Mouse (Mus musculus) right cerebral cortex, postnatal 25 days (tissue): ENCODE measurements around the gene Gpr107.

Source experiments
- DNase-seq: peaks from one replicate; pipeline ENCODE4 v3.0.0; 2022

The Gpr107 gene

GRCm38 (mm10) chr2:31151892-31152812 is at the start of gene Gpr107:
Gene Gpr107 (plus strand): TSS chr2:31152316.
- DNase-seq = peak; percentile 82

DNA sequence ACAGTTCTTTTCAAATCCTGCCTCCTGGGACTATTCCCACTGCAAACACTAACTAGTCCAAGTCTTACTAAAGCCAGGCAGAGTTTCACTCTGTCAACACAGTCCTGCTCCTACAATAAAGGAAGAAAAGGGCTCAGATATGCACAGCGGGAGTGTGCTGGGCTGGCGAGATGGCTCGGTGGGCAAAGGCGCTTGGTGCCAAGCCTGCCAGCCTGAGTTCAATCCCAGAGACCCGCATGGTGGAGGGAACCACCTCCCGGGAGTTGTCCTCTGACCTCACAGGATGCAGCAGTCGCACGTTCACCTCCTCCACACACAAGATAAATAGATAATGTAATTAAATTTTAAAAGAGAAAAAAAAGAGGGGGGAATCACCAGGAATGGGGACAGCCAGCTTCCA is 48.8 kb upstream of the Gpr107 start:
- no peak for DNase-seq

DNA sequence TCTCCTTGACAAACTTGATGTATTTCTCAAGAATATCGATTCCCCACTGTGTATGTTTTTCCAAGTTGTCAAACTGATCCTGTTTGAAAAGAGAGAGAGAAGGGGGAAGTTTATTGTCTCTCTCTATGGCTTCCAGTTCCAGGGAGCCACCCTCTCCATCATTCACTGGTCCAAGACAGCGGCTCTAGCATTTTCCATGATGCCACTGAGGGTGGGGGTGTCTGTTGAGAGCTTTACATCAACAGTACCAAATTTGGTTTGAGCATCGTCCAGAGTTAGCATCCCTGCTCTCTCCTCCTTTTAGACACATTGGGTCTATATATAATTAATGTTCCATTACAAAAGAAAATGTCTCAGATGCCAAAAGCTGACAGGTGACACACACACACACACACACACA is 46.8 kb upstream of the Gpr107 start:
- DNase-seq = no peak

- no peak for DNase-seq
Measured at GRCm38 (mm10) chr2:31106004-31106403, 46.1 kb upstream of the Gpr107 start.

- peak; percentile 23 for DNase-seq
Measured at GRCm38 (mm10) chr2:31106621-31107320, 45.3 kb upstream of the Gpr107 start.

DNA sequence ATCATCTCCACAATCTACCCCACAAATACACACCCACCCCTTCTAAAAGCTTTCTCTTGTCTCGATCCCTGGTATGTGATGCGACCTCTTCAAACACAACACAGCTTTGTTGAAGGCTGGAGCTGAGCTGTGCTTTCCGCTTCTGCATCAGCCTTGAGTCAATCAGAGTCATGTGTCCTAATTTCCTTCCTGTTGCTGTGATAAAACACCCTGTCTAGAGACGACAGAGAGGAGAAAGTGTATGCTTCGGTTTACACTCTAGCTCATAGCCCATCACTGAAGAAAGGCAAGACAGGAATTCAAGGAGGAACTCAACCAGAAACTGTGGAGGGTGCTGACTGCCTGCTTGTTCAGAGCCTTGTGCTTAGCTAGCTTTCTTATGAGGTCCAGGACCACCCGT is 43.9 kb upstream of the Gpr107 start:
- no peak for DNase-seq

DNA sequence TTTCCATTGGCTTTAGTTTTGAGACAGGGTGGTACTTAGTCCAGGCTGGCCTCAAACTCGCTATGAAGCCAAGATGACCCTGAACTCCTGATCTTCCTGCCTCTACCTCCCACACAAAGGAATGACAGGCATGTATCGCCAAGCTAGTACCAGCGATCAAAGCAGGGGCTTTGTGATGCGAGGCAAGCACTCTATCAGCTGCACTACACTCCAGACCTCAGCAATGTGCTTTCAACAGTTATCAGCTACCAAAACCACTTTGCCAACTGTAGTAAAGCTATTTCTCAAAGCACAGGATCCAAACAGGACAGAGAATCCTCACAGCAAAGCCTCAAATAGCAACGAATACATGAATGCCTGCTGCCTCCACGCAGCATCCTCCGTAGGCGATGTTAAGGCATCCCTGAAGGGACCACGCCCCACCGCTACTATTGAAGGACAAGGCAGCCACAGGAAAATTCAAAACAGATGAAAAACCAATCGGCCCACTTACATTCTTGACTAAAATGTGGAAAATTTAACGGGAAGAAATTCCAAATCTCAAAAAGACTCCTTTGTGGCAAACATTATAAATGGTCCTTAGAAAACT is 42.1 kb upstream of the Gpr107 start:
- DNase-seq = no peak

DNA sequence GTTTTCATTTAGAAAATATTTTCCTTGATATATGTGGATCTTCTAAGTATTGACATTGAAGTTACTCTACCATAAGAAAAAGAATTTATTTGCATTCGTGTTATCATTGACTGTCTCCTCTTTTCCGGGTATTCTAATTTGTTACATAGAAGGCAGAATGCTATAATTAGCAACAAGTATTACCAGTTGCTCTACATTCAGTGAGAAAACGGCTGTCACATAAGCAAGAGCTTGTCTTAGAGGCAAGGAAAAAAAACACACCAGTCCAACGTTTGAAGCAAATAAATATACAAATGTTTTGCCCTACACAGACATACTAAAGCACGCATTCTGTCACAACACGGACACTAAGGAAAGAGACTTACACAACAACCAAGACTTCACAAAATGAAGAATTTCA is 40.4 kb upstream of the Gpr107 start:
- no peak for DNase-seq

DNA sequence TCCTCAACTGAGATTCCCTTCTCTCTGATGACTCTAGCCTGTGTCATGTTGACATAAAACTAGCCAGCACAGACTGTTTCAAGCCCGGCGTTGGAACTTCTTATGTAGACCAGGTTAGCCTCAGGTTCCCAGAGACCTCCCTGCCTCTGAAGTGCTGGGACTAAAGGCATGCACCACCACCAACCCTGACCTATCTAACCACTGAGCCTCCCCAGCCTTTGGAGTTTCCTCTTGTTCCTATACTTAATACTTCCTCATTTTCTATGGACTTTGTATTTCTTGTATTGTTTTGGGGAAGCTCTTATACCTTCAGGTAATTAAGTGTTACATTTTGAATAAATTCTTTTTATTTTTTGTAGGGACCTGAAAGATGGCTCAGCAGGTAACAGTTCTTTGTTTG is 37.9 kb upstream of the Gpr107 start:
- no peak for DNase-seq

- no peak for DNase-seq
Measured at GRCm38 (mm10) chr2:31115091-31115942, 36.8 kb upstream of the Gpr107 start.

GRCm38 (mm10) chr2:31115943-31116731 is 36.0 kb upstream of the Gpr107 start:
- DNase-seq = no peak

- DNase-seq = no peak
Measured at GRCm38 (mm10) chr2:31118211-31118610, 33.9 kb upstream of the Gpr107 start.

- no peak for DNase-seq
Measured at GRCm38 (mm10) chr2:31118639-31119380, 33.3 kb upstream of the Gpr107 start.

DNA sequence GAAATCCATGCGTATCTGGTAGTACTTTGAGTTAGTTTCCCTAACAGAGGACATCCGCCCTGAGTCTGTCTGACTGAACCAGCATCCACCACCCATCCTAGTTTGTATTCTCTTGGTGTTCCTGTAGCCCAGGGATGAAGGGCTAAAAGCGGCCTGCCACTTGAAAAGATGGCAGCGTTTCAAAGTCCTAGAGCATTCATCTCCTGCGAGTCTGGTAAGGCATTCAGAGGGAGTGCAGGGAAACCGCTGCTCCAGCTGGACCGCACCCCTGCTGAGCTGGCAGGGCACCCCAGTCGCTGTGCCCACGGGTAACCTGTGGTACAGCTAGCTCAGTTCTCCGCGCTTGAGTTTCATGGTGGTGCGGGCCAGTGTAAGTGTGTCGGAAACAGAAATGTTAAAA is 32.3 kb upstream of the Gpr107 start:
- DNase-seq = peak; percentile 45

GRCm38 (mm10) chr2:31121131-31121693 is 30.9 kb upstream of the Gpr107 start:
- DNase-seq = no peak

GRCm38 (mm10) chr2:31122806-31123205 is 29.3 kb upstream of the Gpr107 start:
- DNase-seq = no peak

DNA sequence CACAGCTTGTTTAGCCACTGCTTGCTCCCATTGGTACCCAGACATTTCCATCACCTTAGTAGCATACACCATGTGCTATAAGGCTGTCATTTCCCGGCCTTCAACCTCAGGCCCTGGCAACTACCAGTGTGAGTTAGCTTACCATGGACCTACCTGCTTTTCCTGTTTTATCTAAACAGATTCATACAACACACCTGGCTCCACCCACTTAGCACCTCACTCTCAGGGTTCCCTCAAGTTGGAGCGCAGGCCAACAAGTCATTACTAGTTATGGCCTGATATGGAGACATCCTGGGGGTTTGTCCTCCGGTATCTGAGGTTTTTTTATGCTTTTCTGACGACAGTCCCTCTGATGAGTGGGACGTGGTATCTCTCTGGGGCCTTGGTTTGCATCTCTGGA is 28.6 kb upstream of the Gpr107 start:
- no peak for DNase-seq

DNA sequence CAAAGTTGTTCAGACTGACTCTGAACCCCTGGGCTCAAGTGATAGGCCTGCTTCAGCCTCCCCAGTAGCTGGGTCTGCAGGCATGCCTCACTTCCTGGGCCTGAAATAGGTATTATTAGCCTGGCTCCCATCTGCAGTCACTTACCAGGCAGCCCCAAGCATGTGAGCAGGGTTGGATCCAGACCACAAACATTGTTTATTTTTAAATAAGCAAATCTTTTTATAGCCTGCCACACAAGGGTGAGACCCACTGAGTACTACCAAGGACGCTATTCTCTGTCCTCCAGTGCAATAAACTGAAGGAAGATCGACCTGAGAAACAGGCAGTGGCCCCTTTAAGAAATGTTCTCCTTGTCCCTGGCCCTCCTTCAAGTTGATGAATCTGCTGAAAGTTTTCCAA is 27.4 kb upstream of the Gpr107 start:
- DNase-seq = no peak

DNA sequence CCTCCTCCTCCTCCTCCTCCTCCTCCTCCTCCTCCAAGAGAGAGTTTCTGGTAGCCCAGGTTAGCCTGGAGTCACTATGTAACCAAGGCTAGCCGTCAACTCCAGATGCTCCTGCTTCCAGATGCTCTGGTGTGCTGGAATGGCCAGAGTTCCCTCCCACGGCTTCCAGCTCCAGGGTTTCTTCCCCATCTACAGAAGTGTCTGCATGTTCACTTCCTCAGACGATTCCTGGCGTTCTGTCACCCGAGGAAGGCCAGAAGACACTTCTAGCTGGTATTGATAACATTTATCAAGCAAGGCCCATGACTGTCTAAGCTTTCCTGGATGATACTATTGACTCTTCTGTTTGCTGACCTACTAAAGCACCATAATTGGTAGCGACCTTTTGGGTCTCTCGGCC is 27.0 kb upstream of the Gpr107 start:
- no peak for DNase-seq

GRCm38 (mm10) chr2:31126048-31126447 is 26.1 kb upstream of the Gpr107 start:
- DNase-seq = no peak

DNA sequence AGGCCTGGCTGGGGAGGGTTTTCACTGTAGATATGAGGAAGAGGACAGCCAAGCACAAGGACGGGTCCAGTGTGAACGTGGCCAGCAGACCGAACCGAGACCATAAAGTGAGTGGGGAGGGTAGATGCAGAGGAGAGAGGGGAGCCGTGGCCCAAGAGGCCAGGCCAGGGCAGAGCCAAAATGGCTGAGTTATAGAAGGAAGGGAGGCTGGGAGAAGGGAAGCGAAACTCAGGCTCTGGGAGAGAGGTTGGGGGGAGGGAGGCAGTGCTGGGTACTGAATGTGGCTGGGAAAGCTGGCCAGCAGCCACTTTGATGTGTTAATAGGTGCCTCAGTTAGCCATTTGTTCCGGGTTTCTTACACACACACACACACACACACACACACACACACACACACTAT is 24.9 kb upstream of the Gpr107 start:
- DNase-seq = no peak
